Mouse (Mus musculus) cerebellum, adult 2 months (tissue): ENCODE results near the gene Cep68.

ENCODE experiments used
- CTCF ChIP-seq: fragments of 200-500 bp; IDR thresholded peaks from 2 replicates; pipeline ENCODE4 v1.5.1; 2011; ENCODE audit warnings: low read depth, mild to moderate bottlenecking, control low read depth, low read length, moderate library complexity, borderline replicate concordance; ENCODE audit not compliant: insufficient read depth
- POLR2A ChIP-seq: fragments of 200-500 bp; IDR thresholded peaks from 2 replicates; pipeline ENCODE4 v1.6.1; 2011; ENCODE audit warnings: low read length, control low read depth, borderline replicate concordance; ENCODE audit not compliant: insufficient read depth

DNA sequence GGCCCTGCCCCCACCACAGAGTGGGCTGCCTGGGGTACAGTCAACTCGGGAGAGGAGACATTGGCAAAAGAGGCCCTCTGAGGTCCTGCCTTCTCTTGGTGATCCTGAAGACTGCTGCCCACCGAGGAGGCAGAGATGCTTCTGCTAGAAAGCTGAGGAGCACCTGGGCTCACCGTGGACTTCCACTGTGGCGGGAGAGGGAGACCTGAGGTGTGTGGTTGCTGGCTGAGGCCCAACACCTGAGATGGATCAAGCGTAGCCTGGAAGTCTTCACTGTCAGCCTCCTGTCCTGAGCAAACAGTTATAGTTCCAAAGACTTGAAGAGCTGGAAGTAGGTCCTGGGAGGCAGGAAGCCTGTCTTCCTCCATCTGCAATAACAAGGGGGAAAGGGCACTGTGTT lies 8.9 kb downstream of the Cep68 start:
- TF ChIP-seq POLR2A (no peak), CTCF (no peak)
